Mouse (Mus musculus): ENCODE measurements around the gene Hba-a2. TPM values are rescaled to one million over a fixed set of nuclear protein-coding genes. Genes with fewer than 3 reads are reported as not detected.

Gene Hba-a2
- polyA plus RNA-seq, 1 experiment from 2014 or later: 6,415 TPM

- no peak for ATAC-seq (ENCODE audit: insufficient number of reproducible peaks, insufficient read depth, low FRiP score, low read depth)
- H3K9me3 ChIP-seq (ENCODE audit: control insufficient read depth, low read depth, low read length): no peaks in the 10 kb centered on the region
- WGBS: 38% methylated on average over 17 of the region's 17 CpGs
- no peak overlapping the region for H3K27ac ChIP-seq (ENCODE audit: low read length)
- H3K4me3 ChIP-seq (ENCODE audit: low read depth, low read length): no peak overlapping the region
- no peak overlapping the region for H3K9ac ChIP-seq (replicated peaks; ENCODE audit: low read depth, low read length)
- no peaks in the 10 kb centered on the region for H3K27me3 ChIP-seq (ENCODE audit: control insufficient read depth, insufficient read depth, low read length)
- H3K4me2 ChIP-seq (replicated peaks; ENCODE audit: low read depth, low read length): no peak overlapping the region
- 0 out of 2 replicates have a peak, but pooled peaks cover 5% of the 10 kb centered on the region for H3K4me1 ChIP-seq (ENCODE audit: control insufficient read depth, insufficient read depth, low read length)
- H3K36me3 ChIP-seq (ENCODE audit: control insufficient read depth, insufficient read depth, low read length): no peaks in the 10 kb centered on the region
Observed at GRCm38 (mm10) chr11:32340476-32341473, 44.5 kb downstream of the Hba-a2 start.

DNA sequence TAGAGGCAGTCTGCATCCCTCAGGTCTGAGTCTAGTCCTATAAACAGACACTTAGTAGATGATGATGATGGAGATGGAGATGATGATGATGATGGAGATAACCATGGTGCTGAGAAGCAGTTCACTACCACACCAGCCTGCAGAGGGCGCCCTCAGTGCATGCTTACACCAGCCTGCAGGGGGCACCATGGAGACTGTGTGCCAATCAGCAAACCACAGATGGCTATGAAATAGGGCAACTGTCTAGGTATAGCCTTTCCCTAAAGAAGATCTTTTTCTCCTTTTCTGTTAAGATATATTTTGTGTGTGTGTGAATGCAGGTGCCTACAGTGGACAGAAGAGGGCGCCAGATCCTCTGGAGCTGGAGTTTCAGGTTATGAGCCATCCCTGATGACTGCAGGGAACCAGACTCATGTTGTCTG, 46.5 kb downstream of the Hba-a2 start:
- Histone ChIP-seq H3K36me3 (ENCODE audit: control insufficient read depth, insufficient read depth, low read length) (no peaks in the 10 kb centered on the region), H3K27me3 (ENCODE audit: control insufficient read depth, insufficient read depth, low read length) (no peaks in the 10 kb centered on the region), H3K9ac (replicated peaks; ENCODE audit: low read depth, low read length) (no peak overlapping the region), H3K4me2 (replicated peaks; ENCODE audit: low read depth, low read length) (no peak overlapping the region), H3K4me3 (ENCODE audit: low read depth, low read length) (no peak overlapping the region), H3K4me1 (ENCODE audit: control insufficient read depth, insufficient read depth, low read length) (0 out of 2 replicates have a peak, but pooled peaks cover 5% of the 10 kb centered on the region), H3K27ac (ENCODE audit: low read length) (no peak overlapping the region), H3K9me3 (ENCODE audit: control insufficient read depth, low read depth, low read length) (no peaks in the 10 kb centered on the region)
- ATAC-seq (ENCODE audit: insufficient number of reproducible peaks, insufficient read depth, low FRiP score, low read depth): no peak
- whole genome bisulfite sequencing: 9% methylated on average over 2 of the region's 2 CpGs

DNA sequence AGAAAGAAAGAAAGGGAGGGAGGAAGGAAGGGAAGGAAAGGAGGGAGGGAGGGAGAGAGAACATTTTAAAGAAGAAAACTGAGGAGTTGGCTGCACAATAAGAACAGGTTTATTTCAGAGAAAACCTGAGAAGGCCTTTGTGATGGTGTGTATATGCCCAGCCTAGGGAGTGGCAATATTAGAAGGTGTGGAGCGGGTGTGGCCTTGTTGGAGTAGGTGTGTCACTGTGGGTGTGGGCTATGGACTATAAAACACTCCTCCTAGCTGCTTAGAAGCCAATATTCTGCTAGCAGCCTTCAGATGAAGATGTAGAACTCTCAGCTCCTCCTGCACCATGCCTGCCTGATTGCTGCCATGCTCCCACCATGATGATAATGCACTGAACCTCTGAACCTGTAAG, 47.1 kb downstream of the Hba-a2 start:
- no peak overlapping the region for H3K27ac ChIP-seq (ENCODE audit: low read length)

GRCm38 (mm10) chr11:32345504-32346297, 49.4 kb downstream of the Hba-a2 start:
- WGBS: 53% methylated on average over 6 of the region's 6 CpGs
- H3K27me3 ChIP-seq (ENCODE audit: control insufficient read depth, insufficient read depth, low read length): no peaks in the 10 kb centered on the region
- H3K27ac ChIP-seq (ENCODE audit: low read length): peak overlapping the region; percentile 64
- peaks cover 2% of the 10 kb centered on the region; the same call in 1 of the 2 replicates for H3K36me3 ChIP-seq (ENCODE audit: control insufficient read depth, insufficient read depth, low read length)
- no peak overlapping the region for H3K4me3 ChIP-seq (ENCODE audit: low read depth, low read length)
- H3K9ac ChIP-seq (replicated peaks; ENCODE audit: low read depth, low read length): no peak overlapping the region
- H3K4me1 ChIP-seq (ENCODE audit: control insufficient read depth, insufficient read depth, low read length): peaks cover 21% of the 10 kb centered on the region
- no peak overlapping the region for H3K4me2 ChIP-seq (replicated peaks; ENCODE audit: low read depth, low read length)
- no peaks in the 10 kb centered on the region for H3K9me3 ChIP-seq (ENCODE audit: control insufficient read depth, low read depth, low read length)
- peak; percentile 72 for ATAC-seq (ENCODE audit: insufficient number of reproducible peaks, insufficient read depth, low FRiP score, low read depth)

More for the DNA sequence above, 47.1 kb downstream of the Hba-a2 start:
- Histone ChIP-seq H3K4me1 (ENCODE audit: control insufficient read depth, insufficient read depth, low read length) (0 out of 2 replicates have a peak, but pooled peaks cover 5% of the 10 kb centered on the region), H3K4me3 (ENCODE audit: low read depth, low read length) (no peak overlapping the region), H3K9me3 (ENCODE audit: control insufficient read depth, low read depth, low read length) (no peaks in the 10 kb centered on the region), H3K9ac (replicated peaks; ENCODE audit: low read depth, low read length) (no peak overlapping the region), H3K36me3 (ENCODE audit: control insufficient read depth, insufficient read depth, low read length) (no peaks in the 10 kb centered on the region), H3K27me3 (ENCODE audit: control insufficient read depth, insufficient read depth, low read length) (no peaks in the 10 kb centered on the region), H3K4me2 (replicated peaks; ENCODE audit: low read depth, low read length) (no peak overlapping the region)
- WGBS: 96% methylated on average over 1 of the region's 1 CpGs
- no peak for ATAC-seq (ENCODE audit: insufficient number of reproducible peaks, insufficient read depth, low FRiP score, low read depth)

Other genes with a start within 250 kb of the Hba-a2 start
- gene Il9r, start 96.2 kb upstream of the Hba-a2 start, polyA plus RNA-seq (2014; fragmentation: Nextera tagmentation; extraction: Ambion mirVana): 0.06 and 0.07 TPM in 2 replicates
- 52.9 and 60.4 TPM in 2 replicates for gene Snrnp25, start 91.1 kb upstream of the Hba-a2 start, polyA plus RNA-seq (2014; fragmentation: Nextera tagmentation; extraction: Ambion mirVana)
- 46.1 and 46.5 TPM in 2 replicates for gene Rhbdf1, start 74.2 kb upstream of the Hba-a2 start, polyA plus RNA-seq (2014; fragmentation: Nextera tagmentation; extraction: Ambion mirVana)
- gene Mpg, start 70.0 kb upstream of the Hba-a2 start, polyA plus RNA-seq (2014; fragmentation: Nextera tagmentation; extraction: Ambion mirVana): 37.9 and 38.4 TPM in 2 replicates
- 38.8 and 41.0 TPM in 2 replicates for gene Nprl3, start 28.8 kb upstream of the Hba-a2 start, polyA plus RNA-seq (2014; fragmentation: Nextera tagmentation; extraction: Ambion mirVana)
- 93.0 and 133 TPM in 2 replicates for gene Hba-x, start 20.1 kb upstream of the Hba-a2 start, polyA plus RNA-seq (2014; fragmentation: Nextera tagmentation; extraction: Ambion mirVana)
- 2,281 and 2,565 TPM in 2 replicates for gene Hba-a1, start 13.0 kb upstream of the Hba-a2 start, polyA plus RNA-seq (2014; fragmentation: Nextera tagmentation; extraction: Ambion mirVana)
- gene Hbq1b, start 9.5 kb upstream of the Hba-a2 start, polyA plus RNA-seq (2014; fragmentation: Nextera tagmentation; extraction: Ambion mirVana): 0.71 TPM in 1 of 2 replicates, not detected in the other
- 1.0 TPM in 1 of 2 replicates, not detected in the other for gene Hbq1a, start 3.6 kb downstream of the Hba-a2 start, polyA plus RNA-seq (2014; fragmentation: Nextera tagmentation; extraction: Ambion mirVana)
- 31.7 and 34.6 TPM in 2 replicates for gene Sh3pxd2b, start 51.3 kb downstream of the Hba-a2 start, polyA plus RNA-seq (2014; fragmentation: Nextera tagmentation; extraction: Ambion mirVana)
- gene Ubtd2, start 158.9 kb downstream of the Hba-a2 start, polyA plus RNA-seq (2014; fragmentation: Nextera tagmentation; extraction: Ambion mirVana): 61.5 and 61.7 TPM in 2 replicates
- 0.35 and 0.58 TPM in 2 replicates for gene Efcab9, start 235.6 kb downstream of the Hba-a2 start, polyA plus RNA-seq (2014; fragmentation: Nextera tagmentation; extraction: Ambion mirVana)
- gene Stk10, start 236.8 kb downstream of the Hba-a2 start, polyA plus RNA-seq (2014; fragmentation: Nextera tagmentation; extraction: Ambion mirVana): 2.8 and 3.4 TPM in 2 replicates

All from stomach, embryonic 14.5 days (tissue).